Mouse (Mus musculus) hindbrain, embryonic 10.5 days (tissue): ENCODE measurements around the gene Amn. TPM values are rescaled to one million over a fixed set of nuclear protein-coding genes. Genes with fewer than 3 reads are reported as not detected.

Experiments
- DNase-seq: peaks from one replicate; pipeline ENCODE4 v3.0.0-alpha.2; 2017; ENCODE audit warnings: low spot score
- H3K27ac ChIP-seq: fragments of 300-500 bp; sonication (generic); 2 replicates; pipeline ENCODE4 v1.5.1; 2016; ENCODE audit warnings: mild to moderate bottlenecking, moderate library complexity
- H3K27me3 ChIP-seq: fragments of 300-500 bp; sonication (generic); 2 replicates; pipeline ENCODE4 v1.6.1; 2016; ENCODE audit warnings: mild to moderate bottlenecking; ENCODE audit not compliant: poor library complexity, insufficient read depth, severe bottlenecking
- H3K36me3 ChIP-seq: fragments of 300-500 bp; sonication (generic); 2 replicates; pipeline ENCODE4 v1.6.1; 2016; ENCODE audit warnings: mild to moderate bottlenecking, moderate library complexity
- H3K4me1 ChIP-seq: fragments of 300-500 bp; sonication (generic); replicated peaks from 2 replicates; pipeline ENCODE4 v1.6.1; 2016; ENCODE audit warnings: mild to moderate bottlenecking
- H3K4me3 ChIP-seq: fragments of 300-500 bp; sonication (generic); 2 replicates; pipeline ENCODE4 v1.5.1; 2016; ENCODE audit warnings: mild to moderate bottlenecking, moderate library complexity
- H3K9me3 ChIP-seq: fragments of 300-500 bp; sonication (generic); 2 replicates; pipeline ENCODE4 v1.6.1; 2016; ENCODE audit warnings: mild to moderate bottlenecking, moderate library complexity
- WGBS: fragments of 180-500 bp; shearing (Covaris S2); methylation state at CpG from one replicate; pipeline ENCODE4 v1.1.7; 2016; 5-methylcytosine and 5-hydroxymethylcytosine counted together
- polyA plus RNA-seq: library from polyadenylated mRNA; unstranded; fragments of >200 nt; fragmentation: Nextera tagmentation; extraction: Ambion mirVana; gene quantifications from 2 replicates; pipeline ENCODE4 v1.2.1, GENCODE M21; 2016

Amn gene
- polyA plus RNA-seq, 1 experiment from 2014 or later, result 0.30 TPM

DNA sequence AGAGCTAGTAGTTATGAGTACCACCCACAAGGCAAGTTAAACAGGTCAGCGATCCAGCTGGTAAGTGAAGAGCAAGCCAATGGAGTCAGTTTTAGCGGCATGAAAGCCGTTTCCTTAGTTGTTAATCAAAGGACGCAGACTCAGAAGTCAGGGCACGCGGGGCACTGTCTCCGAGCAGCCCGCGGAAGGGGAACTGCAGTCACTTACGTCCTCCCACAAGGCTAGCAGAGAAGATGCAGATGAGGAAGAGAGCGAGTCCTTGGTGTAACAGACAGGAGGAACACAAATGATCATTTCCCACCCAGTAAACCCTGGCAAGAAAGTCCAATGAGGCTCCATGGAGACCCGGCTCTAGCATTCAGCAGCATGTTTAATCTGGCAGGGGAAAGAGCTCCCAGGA is 38.4 kb downstream of the Amn start:
- Histone ChIP-seq H3K4me1 (no peaks in the 10 kb centered on the region), H3K9me3 (no peaks in the 10 kb centered on the region), H3K36me3 (peaks cover 97% of the 10 kb centered on the region), H3K27ac (no peak overlapping the region), H3K4me3 (no peak overlapping the region), H3K27me3 (no peaks in the 10 kb centered on the region)
- no peak for DNase-seq
- 91% methylated on average over 12 of the region's 12 CpGs for WGBS

DNA sequence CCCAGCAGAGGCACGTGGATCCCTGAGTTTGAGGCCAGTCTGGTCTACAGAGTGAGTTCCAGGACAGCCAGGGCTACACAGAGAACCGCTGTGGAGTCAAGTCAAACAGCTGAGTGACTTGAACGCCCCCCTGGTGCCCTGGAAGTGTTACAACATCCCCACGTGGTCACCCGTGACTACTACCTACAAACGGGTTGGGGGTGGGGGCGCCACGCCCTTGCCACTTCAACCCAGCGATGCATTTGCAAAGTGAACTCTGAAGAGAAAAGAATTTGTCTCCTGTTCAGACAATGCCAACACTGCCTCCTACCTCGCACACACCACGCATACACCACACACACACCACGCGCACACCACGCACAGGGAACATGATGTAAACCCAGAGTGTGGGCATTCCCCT is 39.0 kb downstream of the Amn start:
- H3K27ac ChIP-seq, result no peak overlapping the region
- no peaks in the 10 kb centered on the region for H3K9me3 ChIP-seq
- no peak overlapping the region for H3K4me3 ChIP-seq
- no peak for DNase-seq
- 91% methylated on average over 14 of the region's 14 CpGs for WGBS
- H3K36me3 ChIP-seq, result peaks cover 97% of the 10 kb centered on the region
- no peaks in the 10 kb centered on the region for H3K27me3 ChIP-seq
- H3K4me1 ChIP-seq, result no peaks in the 10 kb centered on the region

DNA sequence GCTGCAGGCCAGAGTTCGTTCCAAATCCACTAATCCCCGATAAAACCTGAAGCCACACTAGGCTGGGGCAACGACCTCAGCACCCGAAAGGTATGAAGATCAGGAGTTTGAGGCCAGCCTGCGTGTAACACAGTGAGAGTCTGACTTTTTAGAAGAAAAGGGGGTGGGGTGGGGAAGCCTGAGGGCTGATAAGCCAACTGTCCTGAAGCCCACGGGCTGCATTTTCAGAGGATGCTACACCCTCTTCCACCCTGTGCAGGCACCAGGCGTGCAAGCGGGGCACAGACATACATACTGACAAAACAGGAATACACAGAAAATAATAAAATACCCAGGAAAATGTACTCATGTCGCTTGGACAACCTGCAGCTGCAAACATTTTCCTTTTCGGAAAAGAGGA is 40.9 kb downstream of the Amn start:
- no peak for DNase-seq
- no peak overlapping the region for H3K27ac ChIP-seq
- H3K4me1 ChIP-seq, result no peaks in the 10 kb centered on the region
- WGBS, result 93% methylated on average over 10 of the region's 10 CpGs
- no peak overlapping the region for H3K4me3 ChIP-seq
- no peaks in the 10 kb centered on the region for H3K9me3 ChIP-seq
- peaks cover 97% of the 10 kb centered on the region for H3K36me3 ChIP-seq
- H3K27me3 ChIP-seq, result no peaks in the 10 kb centered on the region

DNA sequence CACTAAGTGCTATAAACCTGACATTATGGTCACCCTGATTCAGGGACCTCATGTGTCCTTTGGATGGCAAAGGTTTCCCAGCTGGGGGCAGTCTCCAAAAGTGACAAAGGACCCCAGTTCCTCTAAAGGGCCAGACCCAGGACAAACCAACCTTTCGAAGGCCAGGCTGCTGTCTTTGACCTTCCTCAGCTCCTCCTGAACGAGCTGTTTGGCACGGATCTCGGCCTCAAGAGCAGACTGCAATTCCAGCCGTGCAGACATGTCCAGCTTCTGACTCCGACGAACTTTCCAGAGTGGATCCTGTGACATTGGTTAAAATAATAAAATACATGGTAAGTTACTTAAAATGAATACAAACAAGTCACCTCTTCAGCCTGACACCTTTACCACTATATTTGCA is 43.4 kb downstream of the Amn start:
- Histone ChIP-seq H3K4me3 (no peak overlapping the region), H3K36me3 (peaks cover 100% of the 10 kb centered on the region), H3K9me3 (no peaks in the 10 kb centered on the region), H3K4me1 (no peaks in the 10 kb centered on the region), H3K27ac (no peak overlapping the region), H3K27me3 (no peaks in the 10 kb centered on the region)
- WGBS, result 97% methylated on average over 7 of the region's 7 CpGs
- DNase-seq, result no peak

DNA sequence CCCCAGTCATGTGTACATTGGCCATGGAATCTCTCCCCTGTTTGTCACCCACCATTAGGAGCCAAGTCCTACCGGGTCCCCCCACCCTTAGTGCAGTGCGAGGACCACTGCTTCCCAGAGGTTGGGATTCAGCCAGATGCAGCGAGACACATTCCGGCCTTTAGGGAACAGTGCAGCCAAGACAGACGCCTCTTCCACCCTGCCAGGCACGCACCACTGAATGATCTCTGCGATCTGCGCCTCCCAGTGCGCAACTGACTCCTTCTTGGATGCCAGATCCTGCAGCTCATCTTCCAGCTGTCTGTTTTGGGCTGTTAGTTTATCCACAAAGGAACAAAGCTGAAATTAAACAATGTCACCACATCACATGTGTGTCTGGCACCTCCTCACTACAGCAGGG is 46.8 kb downstream of the Amn start:
- Histone ChIP-seq H3K27me3 (no peaks in the 10 kb centered on the region), H3K9me3 (no peaks in the 10 kb centered on the region), H3K4me3 (no peak overlapping the region), H3K36me3 (peaks cover 100% of the 10 kb centered on the region), H3K4me1 (no peaks in the 10 kb centered on the region), H3K27ac (no peak overlapping the region)
- DNase-seq, result no peak
- 98% methylated on average over 9 of the region's 9 CpGs for WGBS

DNA sequence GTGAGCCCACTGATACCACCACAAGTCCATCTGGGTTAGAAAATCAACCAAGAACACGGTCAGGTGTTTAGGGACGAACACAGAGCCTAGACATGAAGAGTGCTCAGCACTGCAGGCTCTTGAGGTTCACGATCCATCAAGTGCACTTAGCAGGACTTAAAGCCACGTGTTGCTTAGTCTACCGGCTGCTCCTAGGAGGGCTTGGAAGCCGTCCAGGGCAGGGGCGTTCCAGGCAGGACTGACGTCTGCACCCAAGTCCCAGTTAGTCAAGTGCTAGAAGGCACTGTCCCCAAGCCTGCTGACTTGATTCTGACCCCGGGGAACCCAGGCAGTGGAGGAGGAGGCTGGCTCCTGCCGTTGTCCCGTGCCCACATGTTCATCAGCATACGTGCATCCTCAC is 49.7 kb downstream of the Amn start:
- DNase-seq, result no peak
- 93% methylated on average over 12 of the region's 12 CpGs for WGBS
- no peaks in the 10 kb centered on the region for H3K4me1 ChIP-seq
- H3K27me3 ChIP-seq, result no peaks in the 10 kb centered on the region
- no peaks in the 10 kb centered on the region for H3K9me3 ChIP-seq
- H3K36me3 ChIP-seq, result peaks cover 100% of the 10 kb centered on the region
- no peak overlapping the region for H3K27ac ChIP-seq
- no peak overlapping the region for H3K4me3 ChIP-seq

DNA sequence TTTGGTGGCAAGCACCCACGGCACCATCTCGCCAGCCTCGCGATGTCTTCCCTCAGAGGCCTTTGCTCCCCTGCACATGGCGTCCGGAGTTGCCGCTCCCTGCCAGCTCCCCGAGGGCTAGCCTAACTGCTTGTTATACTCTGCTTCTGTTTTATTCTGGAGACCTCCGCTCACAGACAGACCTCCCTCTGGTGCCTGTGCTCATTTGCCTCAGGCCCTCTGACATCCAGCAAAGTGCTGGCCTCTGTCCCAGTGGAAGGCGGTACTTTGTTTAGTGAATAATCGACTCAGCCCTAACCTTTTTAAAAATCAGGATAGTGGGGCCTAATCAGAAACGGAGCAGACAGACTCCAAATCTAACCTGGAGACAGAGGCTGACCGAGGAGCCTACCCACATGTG is 50.9 kb downstream of the Amn start:
- H3K36me3 ChIP-seq, result peaks cover 100% of the 10 kb centered on the region
- 0 out of 2 replicates have a peak, but pooled peaks cover 3% of the 10 kb centered on the region for H3K4me1 ChIP-seq
- no peak for DNase-seq
- 95% methylated on average over 13 of the region's 13 CpGs for WGBS
- no peak overlapping the region for H3K4me3 ChIP-seq
- no peak overlapping the region for H3K27ac ChIP-seq
- H3K27me3 ChIP-seq, result no peaks in the 10 kb centered on the region
- no peaks in the 10 kb centered on the region for H3K9me3 ChIP-seq

DNA sequence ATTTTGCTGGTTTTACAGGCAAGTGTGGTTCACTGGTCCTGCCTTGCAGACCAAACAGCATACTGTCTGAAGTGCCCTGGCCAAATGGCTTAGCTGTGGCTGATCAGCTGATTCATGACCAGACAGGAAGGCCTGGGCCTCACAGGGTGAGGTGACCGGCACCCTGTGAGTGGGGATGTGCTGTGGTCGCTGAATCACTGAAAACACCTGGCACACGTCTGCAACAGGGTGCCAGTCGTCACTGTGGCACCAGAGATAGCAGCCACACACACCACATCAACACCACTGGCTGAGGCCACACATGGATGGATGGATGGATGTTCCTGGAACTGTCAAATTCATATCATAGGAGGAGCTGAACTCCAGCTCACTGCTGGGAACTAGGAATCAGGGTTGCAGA is 52.5 kb downstream of the Amn start:
- Histone ChIP-seq H3K9me3 (no peaks in the 10 kb centered on the region), H3K27ac (no peak overlapping the region)
- 94% methylated on average over 4 of the region's 4 CpGs for WGBS

DNA sequence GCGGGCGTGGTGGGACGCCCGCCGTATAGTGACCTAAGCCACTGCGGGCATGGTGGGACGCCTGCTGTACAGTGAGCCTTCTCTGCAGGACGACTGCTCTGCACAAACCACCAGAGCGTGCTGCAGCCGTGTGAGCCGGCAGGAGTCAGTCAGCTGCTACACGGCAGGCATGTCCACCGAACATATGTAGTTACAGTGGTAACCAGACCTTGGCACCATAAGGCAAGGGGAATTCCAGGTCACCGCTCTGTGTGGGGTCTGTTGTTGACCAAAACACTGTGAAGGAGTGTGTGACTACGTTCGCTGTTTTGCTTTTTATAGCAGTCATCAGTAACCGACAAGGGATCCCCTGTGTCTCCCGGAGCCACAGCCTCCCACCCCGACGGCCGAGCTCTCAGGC is 53.6 kb downstream of the Amn start:
- no peaks in the 10 kb centered on the region for H3K9me3 ChIP-seq
- no peaks in the 10 kb centered on the region for H3K27me3 ChIP-seq
- 0 out of 2 replicates have a peak, but pooled peaks cover 3% of the 10 kb centered on the region for H3K4me1 ChIP-seq
- H3K4me3 ChIP-seq, result no peak overlapping the region
- peaks cover 100% of the 10 kb centered on the region for H3K36me3 ChIP-seq
- 96% methylated on average over 21 of the region's 21 CpGs for WGBS
- no peak for DNase-seq
- H3K27ac ChIP-seq, result no peak overlapping the region

More for the DNA sequence above, 52.5 kb downstream of the Amn start:
- Histone ChIP-seq H3K4me1 (0 out of 2 replicates have a peak, but pooled peaks cover 3% of the 10 kb centered on the region), H3K4me3 (no peak overlapping the region), H3K27me3 (no peaks in the 10 kb centered on the region), H3K36me3 (peaks cover 100% of the 10 kb centered on the region)
- DNase-seq, result no peak

DNA sequence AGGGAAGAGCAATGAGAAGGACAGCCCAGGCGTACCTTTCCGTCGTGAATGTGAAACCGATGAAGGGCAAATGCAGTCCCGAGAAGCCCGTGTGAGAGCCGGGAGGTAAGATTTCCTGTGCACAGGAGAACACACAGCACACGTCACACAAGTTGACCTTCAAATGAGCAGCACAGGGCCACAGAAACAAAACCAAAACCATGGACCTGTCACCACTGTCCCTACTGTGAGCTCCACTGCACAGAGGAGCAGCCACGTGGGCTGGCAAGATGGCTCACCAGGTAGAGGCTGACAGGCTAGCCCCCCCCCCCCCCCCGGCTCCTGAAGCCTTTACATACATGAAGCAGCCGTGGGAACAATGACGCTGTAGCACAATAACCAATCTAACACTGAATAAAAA is 54.1 kb downstream of the Amn start:
- Histone ChIP-seq H3K27me3 (no peaks in the 10 kb centered on the region), H3K4me1 (0 out of 2 replicates have a peak, but pooled peaks cover 3% of the 10 kb centered on the region), H3K36me3 (peaks cover 100% of the 10 kb centered on the region), H3K4me3 (no peak overlapping the region), H3K27ac (no peak overlapping the region), H3K9me3 (no peaks in the 10 kb centered on the region)
- DNase-seq, result no peak
- 95% methylated on average over 12 of the region's 12 CpGs for WGBS

DNA sequence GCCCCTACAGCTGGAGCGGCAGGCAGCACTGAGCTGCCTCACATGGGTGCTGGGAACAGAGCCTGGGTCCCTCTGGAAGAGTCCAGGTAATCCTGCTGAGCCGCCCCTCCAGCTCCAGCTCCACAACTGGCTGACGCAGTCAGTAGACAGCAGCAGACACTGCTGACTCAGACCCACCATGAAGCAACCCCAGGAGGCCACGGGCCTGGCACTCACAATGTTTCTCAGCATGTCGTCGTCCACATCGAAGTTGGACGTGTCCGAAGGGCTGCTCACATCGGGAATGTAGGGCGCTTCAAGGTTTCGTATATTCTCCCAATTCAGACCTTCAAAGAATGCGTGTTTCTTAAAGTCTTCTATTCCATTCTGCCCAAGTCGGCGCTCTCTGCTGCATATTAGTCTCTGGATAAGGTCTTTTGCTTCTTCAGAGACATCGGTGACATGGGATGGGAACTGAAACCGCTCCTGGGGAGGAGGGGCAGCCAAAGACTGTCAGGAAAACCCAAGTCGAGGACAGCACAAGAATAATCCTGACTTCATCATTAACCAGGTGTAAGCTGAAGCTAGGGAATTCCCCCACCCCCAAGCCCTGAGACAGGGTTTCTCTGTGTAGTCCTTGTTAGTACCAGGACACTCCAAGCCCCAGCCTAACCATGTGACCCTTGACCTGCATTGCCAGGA is 55.0 kb downstream of the Amn start:
- H3K4me1 ChIP-seq, result 0 out of 2 replicates have a peak, but pooled peaks cover 3% of the 10 kb centered on the region
- H3K36me3 ChIP-seq, result peaks cover 95% of the 10 kb centered on the region
- no peak for DNase-seq
- no peak overlapping the region for H3K4me3 ChIP-seq
- H3K9me3 ChIP-seq, result no peaks in the 10 kb centered on the region
- H3K27me3 ChIP-seq, result no peaks in the 10 kb centered on the region
- 94% methylated on average over 18 of the region's 18 CpGs for WGBS
- H3K27ac ChIP-seq, result no peak overlapping the region
